Mouse (Mus musculus) CH12.LX (cell line): ENCODE measurements around the gene Nop2. TPM values are rescaled to one million over a fixed set of nuclear protein-coding genes. Genes with fewer than 3 reads are reported as not detected.

Experiments used
- DNase-seq: peaks from one replicate; pipeline ENCODE4 v3.0.0-alpha.2; 2013; ENCODE audit errors: extremely low read depth
- H3K27ac ChIP-seq: 2 replicates; pipeline ENCODE4 v1.5.1; 2012; ENCODE audit warnings: low read depth, mild to moderate bottlenecking, control low read depth, moderate library complexity; ENCODE audit not compliant: insufficient read depth
- H3K27me3 ChIP-seq: replicated peaks from 2 replicates; pipeline ENCODE3; 2012; ENCODE audit warnings: inconsistent platforms
- H3K36me3 ChIP-seq, 2 experiments: replicated peaks in 1 of 2; 2 replicates each; pipeline versions ENCODE3 to v1.6.1; 2012; ENCODE audit warnings: inconsistent platforms in 1 of 2, low read length in 1 of 2, mild to moderate bottlenecking in 1 of 2, mixed read lengths in 1 of 2, moderate library complexity in 1 of 2; ENCODE audit not compliant: control insufficient read depth in 1 of 2, insufficient read depth in 1 of 2
- H3K4me1 ChIP-seq, 2 experiments: 2 replicates each; pipeline ENCODE4 v1.6.1; 2012; ENCODE audit warnings: inconsistent platforms in 1 of 2, moderate library complexity in 1 of 2; ENCODE audit not compliant: insufficient read depth in 2 of 2, control insufficient read depth in 1 of 2
- H3K4me2 ChIP-seq: 2 replicates; pipeline ENCODE4 v1.6.1; 2012; ENCODE audit warnings: low read depth, mild to moderate bottlenecking, control low read depth; ENCODE audit not compliant: poor library complexity, insufficient read depth, severe bottlenecking
- H3K4me3 ChIP-seq, 3 experiments: fragments of 150-350 bp in 1 of 3; sonication (generic) in 1 of 3; replicated peaks in 1 of 3; 2 replicates each; pipeline versions ENCODE3 to v1.5.1; 2011 to 2012; ENCODE audit warnings: low read depth in 2 of 3, low read length in 2 of 3, mild to moderate bottlenecking in 2 of 3, moderate library complexity in 2 of 3, control low read depth in 1 of 3, improper control_type of control experiment in 1 of 3, inconsistent platforms in 1 of 3, mixed read lengths in 1 of 3; ENCODE audit not compliant: poor library complexity in 1 of 3
- H3K79me2 ChIP-seq: replicated peaks from 2 replicates; pipeline ENCODE4 v1.6.1; 2012; ENCODE audit warnings: mild to moderate bottlenecking, moderate library complexity; ENCODE audit not compliant: control insufficient read depth, poor library complexity, insufficient read depth, severe bottlenecking; ENCODE audit errors: extremely low read depth
- H3K9ac ChIP-seq: 2 replicates; pipeline ENCODE4 v1.6.1; 2012; ENCODE audit warnings: low read depth, mild to moderate bottlenecking, control low read depth, moderate library complexity; ENCODE audit not compliant: insufficient read depth
- H3K9me3 ChIP-seq: replicated peaks from 2 replicates; pipeline ENCODE3; 2012; ENCODE audit warnings: low read length, inconsistent platforms, mixed read lengths
- BHLHE40 ChIP-seq: IDR thresholded peaks from 2 replicates; pipeline ENCODE4 v1.6.1; 2011; ENCODE audit warnings: mild to moderate bottlenecking, low read depth, low read length, improper control_type of control experiment
- CHD1 ChIP-seq: IDR thresholded peaks from 2 replicates; pipeline ENCODE4 v1.6.1; 2012; ENCODE audit warnings: low read depth, low read length, improper control_type of control experiment, inconsistent platforms
- CHD2 ChIP-seq: IDR thresholded peaks from 2 replicates; pipeline ENCODE4 v1.6.1; 2011; ENCODE audit warnings: low read length, improper control_type of control experiment
- CTCF ChIP-seq, 2 experiments: IDR thresholded peaks in 1 of 2; conservative IDR thresholded peaks in 1 of 2; 2 replicates each; pipeline ENCODE4 v1.5.1; 2011 to 2012; ENCODE audit warnings: low read depth in 2 of 2, low read length in 2 of 2, improper control_type of control experiment in 1 of 2, inconsistent platforms in 1 of 2, mild to moderate bottlenecking in 1 of 2, moderate library complexity in 1 of 2
- ETS1 ChIP-seq: conservative IDR thresholded peaks from 2 replicates; pipeline ENCODE4 v1.6.1; 2012; ENCODE audit warnings: low read depth, mild to moderate bottlenecking, inconsistent platforms, low read length, improper control_type of control experiment, moderate library complexity
- JUND ChIP-seq: conservative IDR thresholded peaks from 2 replicates; pipeline ENCODE4 v1.6.1; 2011; ENCODE audit warnings: low read depth, low read length, improper control_type of control experiment
- MAFK ChIP-seq: IDR thresholded peaks from 2 replicates; pipeline ENCODE4 v1.6.1; 2011; ENCODE audit warnings: low read length, improper control_type of control experiment; ENCODE audit not compliant: insufficient replicate concordance
- MEF2A ChIP-seq: IDR thresholded peaks from 2 replicates; pipeline ENCODE4 v1.6.1; 2014; ENCODE audit warnings: low read depth, mild to moderate bottlenecking, inconsistent platforms, low read length, improper control_type of control experiment, borderline replicate concordance
- MXI1 ChIP-seq: IDR thresholded peaks from 2 replicates; pipeline ENCODE4 v1.6.1; 2011; ENCODE audit warnings: mild to moderate bottlenecking, low read depth, low read length, improper control_type of control experiment
- MYC ChIP-seq: IDR thresholded peaks from 2 replicates; pipeline ENCODE4 v1.6.1; 2011; ENCODE audit warnings: low read depth, mild to moderate bottlenecking, improper control_type of control experiment, low read length
- PAX5 ChIP-seq: IDR thresholded peaks from 2 replicates; pipeline ENCODE4 v1.6.1; 2012; ENCODE audit warnings: low read length, inconsistent platforms, mixed read lengths
- POLR2A ChIP-seq: IDR thresholded peaks from 2 replicates; pipeline ENCODE4 v1.6.1; 2011; ENCODE audit warnings: low read depth, mild to moderate bottlenecking, improper control_type of control experiment, low read length
- POLR2AphosphoS2 ChIP-seq: IDR thresholded peaks from 2 replicates; pipeline ENCODE4 v1.6.1; 2011; ENCODE audit warnings: low read depth, low read length, improper control_type of control experiment
- RAD21 ChIP-seq: IDR thresholded peaks from 2 replicates; pipeline ENCODE4 v1.6.1; 2011; ENCODE audit warnings: low read depth, mild to moderate bottlenecking, low read length, improper control_type of control experiment, moderate library complexity
- RCOR1 ChIP-seq: conservative IDR thresholded peaks from 2 replicates; pipeline ENCODE4 v1.6.1; 2012; ENCODE audit warnings: low read depth, mild to moderate bottlenecking, inconsistent platforms, low read length, improper control_type of control experiment
- SIN3A ChIP-seq: IDR thresholded peaks from 2 replicates; pipeline ENCODE4 v1.6.1; 2012; ENCODE audit warnings: low read length, improper control_type of control experiment, inconsistent platforms
- TBP ChIP-seq: conservative IDR thresholded peaks from 2 replicates; pipeline ENCODE4 v1.6.1; 2011; ENCODE audit warnings: low read depth, low read length, improper control_type of control experiment
- UBTF ChIP-seq: IDR thresholded peaks from 2 replicates; pipeline ENCODE4 v1.6.1; 2012; ENCODE audit warnings: low read depth, mild to moderate bottlenecking, inconsistent platforms, low read length, improper control_type of control experiment, moderate library complexity
- USF1 ChIP-seq: IDR thresholded peaks from 2 replicates; pipeline ENCODE4 v1.6.1; 2014; ENCODE audit warnings: low read depth, mild to moderate bottlenecking, inconsistent platforms, low read length, improper control_type of control experiment
- USF2 ChIP-seq: conservative IDR thresholded peaks from 2 replicates; pipeline ENCODE4 v1.6.1; 2011; ENCODE audit warnings: low read depth, low read length, improper control_type of control experiment
- ZKSCAN1 ChIP-seq: IDR thresholded peaks from 2 replicates; pipeline ENCODE4 v1.6.1; 2012; ENCODE audit warnings: low read depth, inconsistent platforms, low read length, improper control_type of control experiment, borderline replicate concordance
- ZNF384 ChIP-seq: IDR thresholded peaks from 2 replicates; pipeline ENCODE4 v1.6.1; 2012; ENCODE audit warnings: low read depth, low read length, improper control_type of control experiment, inconsistent platforms
- dilution Hi-C: fragments of 300-500 bp; cut with MboI; formaldehyde crosslinking; loops from 2 replicates; pipeline ENCODE4 v1.14.3; 2020; ENCODE audit warnings: low sequenced_read_pairs; ENCODE audit not compliant: extremely low pct_unique_long_range_greater_than_20kb, extremely low pct_ligation_motif_present
- in situ Hi-C: fragments of 300-500 bp; cut with MboI; formaldehyde crosslinking; loops from 3 replicates; pipeline ENCODE4 v1.14.3; 2019; ENCODE audit warnings: low sequenced_read_pairs, low pct_ligation_motif_present, low pct_unique_long_range_greater_than_20kb, mixed read lengths
- polyA plus RNA-seq: library from polyadenylated mRNA; unstranded; fragments of >175 nt; gene quantifications from 2 replicates; pipeline ENCODE4 v1.2.1, GENCODE M21; 2012; ENCODE audit warnings: low read depth; ENCODE audit not compliant: insufficient read length
- total RNA-seq, 2 experiments: library from RNA; depleted of rRNA; stranded (reverse); fragments of 300-350 nt in 1 of 2; fragments of >200 nt in 1 of 2; gene quantifications; 2 replicates each; pipeline ENCODE4 v1.2.3; 2012 to 2014

Nop2 gene
- total and polyA plus RNA-seq, 3 experiments, result 128 to 175 (median 154) TPM

GRCm38 (mm10) chr6:125182133-125182532 lies 50.4 kb downstream of the Nop2 start:
- no peaks in the 10 kb centered on the region for H3K9me3 ChIP-seq
- H3K9ac ChIP-seq, result no peak overlapping the region
- H3K79me2 ChIP-seq, result no peaks in the 10 kb centered on the region
- H3K36me3 ChIP-seq, result peaks cover 78 to 92% of the 10 kb centered on the region in 2 experiments
- dilution Hi-C loops (no loop called here), in situ Hi-C loops (no loop called here)
- no peaks in the 10 kb centered on the region for H3K4me1 ChIP-seq
- DNase-seq, result no peak
- no peaks in the 10 kb centered on the region for H3K27me3 ChIP-seq
- no peak for TF ChIP-seq POLR2AphosphoS2
- no peak for TF ChIP-seq RAD21
- TF ChIP-seq MEF2A, result no peak
- no peak for TF ChIP-seq ETS1
- no peak for TF ChIP-seq PAX5
- no peak for TF ChIP-seq ZNF384
- TF ChIP-seq JUND, result no peak
- no peak for TF ChIP-seq USF1
- TF ChIP-seq POLR2A, result no peak
- no peak for TF ChIP-seq MXI1
- TF ChIP-seq, all 38 proteins: peak for 0
- no peak overlapping the region for H3K27ac ChIP-seq
- no peak overlapping the region for H3K4me2 ChIP-seq
- no peak overlapping the region for H3K4me3 ChIP-seq

GRCm38 (mm10) chr6:125186203-125186602 lies 54.5 kb downstream of the Nop2 start:
- peaks cover 68 to 80% of the 10 kb centered on the region in 2 experiments for H3K36me3 ChIP-seq
- in situ Hi-C loops (no loop called here), dilution Hi-C loops (no loop called here)
- H3K4me3 ChIP-seq, result no peak overlapping the region
- H3K4me1 ChIP-seq, result peaks cover 0 to 13% of the 10 kb centered on the region in 2 experiments; a peak in 2 of 4 replicates
- no peak for DNase-seq
- no peak overlapping the region for H3K4me2 ChIP-seq
- H3K9ac ChIP-seq, result no peak overlapping the region
- peaks cover 25% of the 10 kb centered on the region for H3K79me2 ChIP-seq
- no peaks in the 10 kb centered on the region for H3K9me3 ChIP-seq
- H3K27me3 ChIP-seq, result no peaks in the 10 kb centered on the region
- no peak overlapping the region for H3K27ac ChIP-seq
- TF ChIP-seq USF2 (no peak), SIN3A (no peak), MYC (no peak), TBP (no peak), ZKSCAN1 (no peak), CHD1 (no peak), BHLHE40 (no peak), RCOR1 (no peak), MXI1 (no peak), CTCF (conservative IDR thresholded peaks at IDR 0.05 in 1 of 2, IDR thresholded peaks at IDR 0.05 in 1 of 2; ENCODE audit: low read depth in 2 of 2, low read length in 2 of 2) (no peak), UBTF (no peak), MAFK (no peak), CHD2 (no peak)
